Mouse (Mus musculus) kidney, adult 2 months (tissue): ENCODE measurements at regions not wholly inside any gene's neighbourhood (a gene's known extent, or its start where the extent isn't known, plus 50 kb on each side); places are given as distances from the start of the nearest gene placed in this dataset.

Source experiments
- DNase-seq: peaks from one replicate; pipeline ENCODE4 v3.0.0; 2021
- H3K27ac ChIP-seq: fragments of 200-500 bp; 2 replicates; pipeline ENCODE4 v1.5.1; 2012; ENCODE audit warnings: low read depth, low read length, control low read depth, inconsistent platforms; ENCODE audit not compliant: insufficient read depth
- H3K27me3 ChIP-seq: fragments of 200-500 bp; replicated peaks from 2 replicates; pipeline ENCODE4 v1.6.1; 2012; ENCODE audit warnings: mild to moderate bottlenecking, moderate library complexity, low read length, inconsistent platforms; ENCODE audit not compliant: control insufficient read depth, insufficient read depth
- H3K36me3 ChIP-seq: fragments of 200-500 bp; 2 replicates; pipeline ENCODE4 v1.6.1; 2012; ENCODE audit warnings: mild to moderate bottlenecking, moderate library complexity, low read length, inconsistent platforms; ENCODE audit not compliant: control insufficient read depth, insufficient read depth
- H3K4me1 ChIP-seq: fragments of 200-500 bp; 2 replicates; pipeline ENCODE4 v1.6.1; 2011; ENCODE audit warnings: low read length; ENCODE audit not compliant: control insufficient read depth, insufficient read depth
- H3K4me3 ChIP-seq: fragments of 200-500 bp; 2 replicates; pipeline ENCODE4 v1.5.1; 2011; ENCODE audit warnings: mild to moderate bottlenecking, low read depth, low read length, control low read depth; ENCODE audit not compliant: insufficient read depth
- CTCF ChIP-seq: fragments of 200-500 bp; conservative IDR thresholded peaks from 2 replicates; pipeline ENCODE4 v1.5.1; 2011; ENCODE audit warnings: low read depth, mild to moderate bottlenecking, control low read depth, low read length, moderate library complexity, mixed read lengths; ENCODE audit not compliant: insufficient read depth, insufficient read length
- POLR2A ChIP-seq: fragments of 200-500 bp; IDR thresholded peaks from one replicate; pipeline ENCODE4 v1.6.1; 2011; ENCODE audit warnings: low read depth, low read length, control low read depth
- WGBS: fragments of 180-500 bp; shearing (Covaris S2); methylation state at CpG from one replicate; pipeline ENCODE4 v1.1.7; 2018; 5-methylcytosine and 5-hydroxymethylcytosine counted together

GRCm38 (mm10) chr10:9458466-9458865 lies 216.5 kb downstream of the Samd5 start:
- Histone ChIP-seq H3K36me3 (no peaks in the 10 kb centered on the region), H3K27ac (no peak overlapping the region), H3K4me3 (no peak overlapping the region), H3K4me1 (no peaks in the 10 kb centered on the region), H3K27me3 (no peaks in the 10 kb centered on the region)
- WGBS = 44% methylated on average over 2 of the region's 2 CpGs
- no peak for DNase-seq
- no peak for TF ChIP-seq CTCF

- H3K4me1 ChIP-seq = no peaks in the 10 kb centered on the region
- no peak overlapping the region for H3K4me3 ChIP-seq
- TF ChIP-seq CTCF = no peak
- no peak for TF ChIP-seq POLR2A
- no peaks in the 10 kb centered on the region for H3K27me3 ChIP-seq
- no peaks in the 10 kb centered on the region for H3K36me3 ChIP-seq
- 81% methylated on average over 1 of the region's 1 CpGs for WGBS
- no peak overlapping the region for H3K27ac ChIP-seq
- DNase-seq = no peak
These were observed 217.8 kb downstream of the Samd5 start for GRCm38 (mm10) chr10:9457222-9457621.

- Histone ChIP-seq H3K27ac (no peak overlapping the region), H3K36me3 (no peaks in the 10 kb centered on the region), H3K4me3 (no peak overlapping the region), H3K27me3 (no peaks in the 10 kb centered on the region), H3K4me1 (no peaks in the 10 kb centered on the region)
- TF ChIP-seq CTCF (no peak), POLR2A (no peak)
- 66% methylated on average over 4 of the region's 4 CpGs for WGBS
- no peak for DNase-seq
These were observed 235.9 kb downstream of the Samd5 start for GRCm38 (mm10) chr10:9439072-9439471.

- H3K36me3 ChIP-seq = no peaks in the 10 kb centered on the region
- WGBS = 36% methylated on average over 4 of the region's 4 CpGs
- no peak overlapping the region for H3K27ac ChIP-seq
- no peaks in the 10 kb centered on the region for H3K27me3 ChIP-seq
- no peak for DNase-seq
- TF ChIP-seq CTCF = no peak
- no peak for TF ChIP-seq POLR2A
- H3K4me3 ChIP-seq = no peak overlapping the region
- H3K4me1 ChIP-seq = no peaks in the 10 kb centered on the region
These were observed 236.6 kb downstream of the Samd5 start for GRCm38 (mm10) chr10:9438366-9438765.

GRCm38 (mm10) chr10:9429085-9429484 lies 245.9 kb downstream of the Samd5 start:
- Histone ChIP-seq H3K36me3 (no peaks in the 10 kb centered on the region), H3K27me3 (no peaks in the 10 kb centered on the region)
- no peak for DNase-seq

GRCm38 (mm10) chr10:9420741-9421140 lies 254.3 kb downstream of the Samd5 start:
- no peaks in the 10 kb centered on the region for H3K4me1 ChIP-seq
- H3K4me3 ChIP-seq = no peak overlapping the region
- H3K27me3 ChIP-seq = no peaks in the 10 kb centered on the region
- no peak for TF ChIP-seq POLR2A
- no peak for TF ChIP-seq CTCF
- no peaks in the 10 kb centered on the region for H3K36me3 ChIP-seq
- 87% methylated on average over 4 of the region's 4 CpGs for WGBS
- DNase-seq = no peak
- no peak overlapping the region for H3K27ac ChIP-seq

More at GRCm38 (mm10) chr10:9429085-9429484, 245.9 kb downstream of the Samd5 start:
- Histone ChIP-seq H3K4me3 (no peak overlapping the region), H3K27ac (no peak overlapping the region), H3K4me1 (no peaks in the 10 kb centered on the region)
- WGBS = 94% methylated on average over 2 of the region's 2 CpGs
- TF ChIP-seq POLR2A (no peak), CTCF (no peak)

DNA sequence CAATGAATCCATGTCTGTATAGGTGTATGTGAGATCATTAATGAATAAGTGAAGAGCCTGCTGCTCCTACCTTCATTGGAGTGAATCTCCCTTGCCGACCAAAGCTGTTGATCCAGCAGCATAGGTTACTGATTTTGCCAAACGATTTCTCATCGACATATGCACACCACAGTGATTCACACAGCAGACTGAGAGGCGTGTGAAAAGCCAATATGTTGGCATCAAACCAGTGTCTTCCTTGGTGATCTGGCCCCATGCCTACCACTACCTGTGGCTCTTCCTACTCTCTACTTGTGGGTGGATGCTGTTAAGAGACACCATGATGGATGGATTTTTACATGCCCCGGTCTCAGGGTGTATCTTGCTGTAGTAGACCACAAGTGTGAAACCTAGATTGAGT lies 258.3 kb downstream of the Samd5 start:
- WGBS = 99% methylated on average over 5 of the region's 5 CpGs
- TF ChIP-seq POLR2A = no peak
- no peak for TF ChIP-seq CTCF
- Histone ChIP-seq H3K4me3 (no peak overlapping the region), H3K36me3 (no peaks in the 10 kb centered on the region), H3K27me3 (no peaks in the 10 kb centered on the region), H3K4me1 (no peaks in the 10 kb centered on the region), H3K27ac (no peak overlapping the region)
- no peak for DNase-seq

DNA sequence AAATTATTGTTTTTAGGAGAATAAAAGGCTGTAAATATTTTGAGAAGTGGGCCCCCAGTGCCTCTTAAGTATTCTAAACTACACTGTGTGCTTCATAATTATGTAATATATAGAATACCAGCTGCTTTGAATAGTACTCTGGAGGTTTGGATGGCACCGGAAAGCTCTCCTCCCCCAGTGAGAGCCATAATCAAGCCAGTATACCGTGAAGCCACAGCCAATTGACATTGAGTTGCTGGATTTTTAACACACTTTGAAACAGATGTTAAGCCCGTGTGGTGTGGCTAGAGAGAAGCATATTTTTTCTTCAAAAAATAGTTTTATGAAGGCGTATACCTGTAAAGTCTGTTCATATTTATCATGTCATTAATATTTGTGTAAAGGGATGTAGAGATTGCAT lies 268.9 kb downstream of the Samd5 start:
- Histone ChIP-seq H3K27me3 (no peaks in the 10 kb centered on the region), H3K4me3 (no peak overlapping the region), H3K36me3 (no peaks in the 10 kb centered on the region), H3K4me1 (no peaks in the 10 kb centered on the region), H3K27ac (no peak overlapping the region)
- DNase-seq = no peak
- 63% methylated on average over 4 of the region's 4 CpGs for WGBS
- TF ChIP-seq POLR2A = no peak
- TF ChIP-seq CTCF = no peak
